Mouse (Mus musculus): ENCODE results near the gene Peak1. TPM values are rescaled to one million over a fixed set of nuclear protein-coding genes. Genes with fewer than 3 reads are reported as not detected.
"Not testable (repeated sequence)": the region's sequence is repeated elsewhere in the genome, so short reads cannot be mapped to it uniquely, and the experiment has no call there.

Gene Peak1
- polyA plus RNA-seq, 1 experiment: 14.4 TPM

DNA sequence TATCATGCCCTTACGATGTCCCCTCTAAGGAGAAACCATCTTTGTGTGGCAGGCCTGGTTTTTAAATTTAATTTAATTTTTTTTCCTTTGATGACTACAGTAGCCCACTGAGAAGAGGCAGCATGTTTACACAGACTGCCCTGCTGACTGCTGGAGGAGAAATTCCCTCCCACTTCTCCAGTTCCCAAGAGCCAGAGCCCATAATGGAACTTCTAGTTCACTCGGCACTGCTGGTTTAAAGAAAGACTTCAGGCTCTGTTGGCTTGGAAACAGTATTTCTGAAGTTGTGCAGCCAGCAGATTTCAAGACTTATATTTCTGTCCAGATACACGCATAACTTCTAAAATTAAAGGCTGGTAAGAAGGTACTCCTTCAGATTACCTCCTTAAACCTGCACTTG lies 175.2 kb downstream of the Peak1 start:
- TF ChIP-seq POLR2A (IDR thresholded peaks at IDR 0.05; ENCODE audit: extremely low read depth, insufficient read depth, low read length) (no peak), CTCF (IDR thresholded peaks at IDR 0.05; ENCODE audit: extremely low read depth, insufficient read depth, low read length) (no peak)
- H3K4me3 ChIP-seq (ENCODE audit: insufficient read depth, low read length): no peak overlapping the region
- H3K4me1 ChIP-seq (ENCODE audit: control insufficient read depth, insufficient read depth, low read length): peaks cover 2% of the 10 kb centered on the region; the same call in 1 of the 2 replicates
- no peak overlapping the region for H3K27ac ChIP-seq (ENCODE audit: insufficient read depth, low read length)

GRCm38 (mm10) chr9:56241076-56241475 lies 176.8 kb downstream of the Peak1 start:
- Histone ChIP-seq H3K4me1 (ENCODE audit: control insufficient read depth, insufficient read depth, low read length) (peaks cover 4% of the 10 kb centered on the region; the same call in 1 of the 2 replicates), H3K4me3 (ENCODE audit: insufficient read depth, low read length) (no peak overlapping the region), H3K27ac (ENCODE audit: insufficient read depth, low read length) (no peak overlapping the region)
- no peak for TF ChIP-seq CTCF (IDR thresholded peaks at IDR 0.05; ENCODE audit: extremely low read depth, insufficient read depth, low read length)
- no peak for TF ChIP-seq POLR2A (IDR thresholded peaks at IDR 0.05; ENCODE audit: extremely low read depth, insufficient read depth, low read length)

- TF ChIP-seq CTCF (IDR thresholded peaks at IDR 0.05; ENCODE audit: extremely low read depth, insufficient read depth, low read length) (no peak), POLR2A (IDR thresholded peaks at IDR 0.05; ENCODE audit: extremely low read depth, insufficient read depth, low read length) (no peak)
- Histone ChIP-seq H3K27ac (ENCODE audit: insufficient read depth, low read length) (no peak overlapping the region), H3K4me3 (ENCODE audit: insufficient read depth, low read length) (no peak overlapping the region)
Measured at GRCm38 (mm10) chr9:56235871-56236298, 182.0 kb downstream of the Peak1 start.

GRCm38 (mm10) chr9:56235281-56235680 lies 182.6 kb downstream of the Peak1 start:
- H3K4me1 ChIP-seq (ENCODE audit: control insufficient read depth, insufficient read depth, low read length): peaks cover 3% of the 10 kb centered on the region; the same call in 1 of the 2 replicates
- TF ChIP-seq CTCF (IDR thresholded peaks at IDR 0.05; ENCODE audit: extremely low read depth, insufficient read depth, low read length) (no peak), POLR2A (IDR thresholded peaks at IDR 0.05; ENCODE audit: extremely low read depth, insufficient read depth, low read length) (no peak)
- H3K27ac ChIP-seq (ENCODE audit: insufficient read depth, low read length): no peak overlapping the region
- H3K4me3 ChIP-seq (ENCODE audit: insufficient read depth, low read length): no peak overlapping the region

More at GRCm38 (mm10) chr9:56235871-56236298, 182.0 kb downstream of the Peak1 start:
- peaks cover 3% of the 10 kb centered on the region; the same call in 1 of the 2 replicates for H3K4me1 ChIP-seq (ENCODE audit: control insufficient read depth, insufficient read depth, low read length)

DNA sequence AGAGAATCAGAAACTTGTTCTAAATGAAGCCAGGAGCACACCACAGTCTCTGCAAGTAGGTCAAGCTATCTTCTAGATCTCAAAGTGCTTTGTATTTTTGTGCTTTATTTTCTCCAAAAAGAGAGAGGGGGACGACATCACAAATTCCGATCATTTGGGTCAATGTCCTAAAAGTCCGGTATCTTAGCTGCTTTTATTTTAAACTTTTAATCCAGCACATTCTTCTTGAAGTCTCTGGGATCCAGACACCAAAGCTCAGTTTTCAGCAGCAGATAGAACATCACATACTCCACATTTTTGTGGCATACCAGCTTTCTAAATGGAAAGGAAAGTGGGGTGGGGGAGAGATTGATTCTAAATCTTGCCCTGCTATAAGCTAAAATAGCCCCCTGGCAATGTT lies 183.3 kb downstream of the Peak1 start:
- no peak overlapping the region for H3K27ac ChIP-seq (ENCODE audit: insufficient read depth, low read length)
- no peak for TF ChIP-seq CTCF (IDR thresholded peaks at IDR 0.05; ENCODE audit: extremely low read depth, insufficient read depth, low read length)
- TF ChIP-seq POLR2A (IDR thresholded peaks at IDR 0.05; ENCODE audit: extremely low read depth, insufficient read depth, low read length): no peak

DNA sequence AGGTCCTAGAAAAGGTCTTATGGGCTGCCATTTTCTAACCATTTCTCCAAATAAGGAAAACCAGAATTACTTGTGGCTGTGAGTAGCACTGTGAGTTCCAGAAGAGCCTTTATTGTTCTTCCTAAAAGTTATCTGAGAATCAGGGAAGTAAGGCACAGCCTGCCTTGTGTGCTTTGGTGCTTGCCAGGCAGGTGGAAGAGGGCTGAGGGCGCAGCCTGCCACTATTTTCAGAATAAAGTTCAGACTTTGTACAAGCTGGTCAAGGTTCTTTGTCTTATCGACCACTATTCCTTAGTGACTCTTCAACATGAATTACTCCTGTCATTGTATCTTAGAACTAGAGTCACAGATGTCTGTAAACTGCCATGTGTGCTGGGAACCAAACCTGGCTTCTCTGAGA lies 184.6 kb downstream of the Peak1 start:
- H3K4me1 ChIP-seq (ENCODE audit: control insufficient read depth, insufficient read depth, low read length): peaks cover 3% of the 10 kb centered on the region; the same call in 1 of the 2 replicates
- no peak overlapping the region for H3K27ac ChIP-seq (ENCODE audit: insufficient read depth, low read length)
- H3K4me3 ChIP-seq (ENCODE audit: insufficient read depth, low read length): no peak overlapping the region
- TF ChIP-seq CTCF (IDR thresholded peaks at IDR 0.05; ENCODE audit: extremely low read depth, insufficient read depth, low read length): no peak
- TF ChIP-seq POLR2A (IDR thresholded peaks at IDR 0.05; ENCODE audit: extremely low read depth, insufficient read depth, low read length): no peak

More for the DNA sequence above, 183.3 kb downstream of the Peak1 start:
- H3K4me1 ChIP-seq (ENCODE audit: control insufficient read depth, insufficient read depth, low read length): peaks cover 3% of the 10 kb centered on the region; the same call in 1 of the 2 replicates
- H3K4me3 ChIP-seq (ENCODE audit: insufficient read depth, low read length): no peak overlapping the region

DNA sequence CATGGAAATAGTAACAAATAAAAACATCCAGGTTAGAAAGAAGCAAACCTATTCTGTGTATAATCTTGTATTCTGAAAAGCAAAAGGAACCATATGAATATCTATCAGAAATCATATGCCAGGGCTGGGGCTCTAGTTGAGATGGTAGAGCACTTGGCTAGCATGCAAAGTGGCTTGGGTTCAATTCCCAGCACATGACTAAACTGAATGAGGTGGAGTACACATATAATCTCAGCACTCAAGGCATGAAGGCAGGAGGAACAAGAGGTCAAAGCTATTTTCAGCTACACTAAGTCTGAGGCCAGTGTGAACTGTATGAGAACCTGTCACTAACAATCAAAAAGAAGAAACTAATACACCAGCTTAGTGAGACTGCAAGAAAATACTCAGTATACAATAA lies 187.0 kb downstream of the Peak1 start:
- H3K4me1 ChIP-seq (ENCODE audit: control insufficient read depth, insufficient read depth, low read length): no peaks in the 10 kb centered on the region; the same call in 1 of the 2 replicates
- no peak overlapping the region for H3K27ac ChIP-seq (ENCODE audit: insufficient read depth, low read length)
- no peak overlapping the region for H3K4me3 ChIP-seq (ENCODE audit: insufficient read depth, low read length)
- TF ChIP-seq CTCF (IDR thresholded peaks at IDR 0.05; ENCODE audit: extremely low read depth, insufficient read depth, low read length) (no peak), POLR2A (IDR thresholded peaks at IDR 0.05; ENCODE audit: extremely low read depth, insufficient read depth, low read length) (no peak)

DNA sequence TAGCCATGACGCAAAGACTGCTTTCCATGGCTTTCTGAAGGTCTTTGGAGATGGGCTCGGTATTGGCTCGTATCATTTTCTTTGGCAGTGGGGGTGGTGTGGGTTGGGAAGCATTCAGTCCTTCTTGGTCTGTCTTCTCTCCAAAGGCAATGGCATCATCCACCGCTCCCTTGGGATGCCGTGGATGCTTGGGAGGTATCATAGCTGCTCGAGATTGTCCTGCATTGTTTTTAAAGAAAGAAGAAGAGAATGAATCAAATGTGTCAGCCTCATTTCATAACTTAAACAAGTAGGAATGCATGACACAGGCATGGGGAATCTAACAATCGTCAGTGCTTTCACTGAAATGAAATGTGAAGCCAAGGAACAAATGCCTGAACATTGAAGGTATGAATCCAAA lies 190.2 kb downstream of the Peak1 start:
- H3K4me3 ChIP-seq (ENCODE audit: insufficient read depth, low read length): no peak overlapping the region
- no peaks in the 10 kb centered on the region for H3K4me1 ChIP-seq (ENCODE audit: control insufficient read depth, insufficient read depth, low read length)
- no peak overlapping the region for H3K27ac ChIP-seq (ENCODE audit: insufficient read depth, low read length)
- no peak for TF ChIP-seq POLR2A (IDR thresholded peaks at IDR 0.05; ENCODE audit: extremely low read depth, insufficient read depth, low read length)
- no peak for TF ChIP-seq CTCF (IDR thresholded peaks at IDR 0.05; ENCODE audit: extremely low read depth, insufficient read depth, low read length)

DNA sequence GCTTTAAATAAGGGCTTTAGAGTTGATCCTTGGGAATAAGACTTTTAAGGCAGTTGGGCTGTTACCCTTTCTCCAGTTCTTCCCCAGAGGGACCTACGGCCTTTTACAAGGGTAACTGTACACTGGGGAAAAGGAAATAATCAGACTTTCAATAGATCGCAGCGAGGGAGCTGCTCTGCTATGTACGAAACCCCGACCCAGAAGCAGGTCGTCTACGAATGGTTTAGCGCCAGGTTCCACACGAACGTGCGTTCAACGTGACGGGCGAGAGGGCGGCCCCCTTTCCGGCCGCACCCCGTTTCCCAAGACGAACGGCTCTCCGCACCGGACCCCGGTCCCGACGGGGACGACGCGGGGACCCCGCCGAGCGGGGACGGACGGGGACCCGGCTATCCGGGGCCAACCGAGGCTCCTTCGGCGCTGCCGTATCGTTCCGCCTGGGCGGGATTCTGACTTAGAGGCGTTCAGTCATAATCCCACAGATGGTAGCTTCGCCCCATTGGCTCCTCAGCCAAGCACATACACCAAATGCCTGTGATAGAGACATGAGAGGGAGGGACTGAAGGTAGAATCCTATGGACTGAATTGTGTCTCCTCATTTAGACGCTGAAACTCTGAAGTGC lies 194.3 kb downstream of the Peak1 start:
- not testable (repeated sequence) for H3K4me3 ChIP-seq (ENCODE audit: insufficient read depth, low read length)

GRCm38 (mm10) chr9:56218860-56219259 lies 199.0 kb downstream of the Peak1 start:
- H3K4me3 ChIP-seq (ENCODE audit: insufficient read depth, low read length): no peak overlapping the region
- TF ChIP-seq POLR2A (IDR thresholded peaks at IDR 0.05; ENCODE audit: extremely low read depth, insufficient read depth, low read length) (no peak), CTCF (IDR thresholded peaks at IDR 0.05; ENCODE audit: extremely low read depth, insufficient read depth, low read length) (no peak)
- no peaks in the 10 kb centered on the region; the same call in 1 of the 2 replicates for H3K4me1 ChIP-seq (ENCODE audit: control insufficient read depth, insufficient read depth, low read length)
- no peak overlapping the region for H3K27ac ChIP-seq (ENCODE audit: insufficient read depth, low read length)

More for the DNA sequence above, 194.3 kb downstream of the Peak1 start:
- H3K4me1 ChIP-seq (ENCODE audit: control insufficient read depth, insufficient read depth, low read length); H3K27ac ChIP-seq (ENCODE audit: insufficient read depth, low read length): not testable (repeated sequence)
